Mouse (Mus musculus): ENCODE data around the gene Ganc.
A peak's percentile ranks its signal among the peaks of the same experiment; 100 is the strongest.

- TF ChIP-seq POLR2A (IDR thresholded peaks at IDR 0.05; ENCODE audit: borderline replicate concordance, extremely low read depth, low read depth, low read length) (no peak), CTCF (IDR thresholded peaks at IDR 0.05; ENCODE audit: insufficient read depth, low read length) (peak; percentile 68)
Measured at GRCm38 (mm10) chr2:120478600-120478999, 74.9 kb downstream of the Ganc start.
